26 mouse cellular contexts compared by ENCODE assay signal in genomic region chr11:4046526-4046925, GRCm38 (mm10). TPM values are rescaled to one million over a fixed set of nuclear protein-coding genes. Genes with fewer than 3 reads are reported as not detected.
DNase-seq lines count a peak whose midpoint lies in the region; TF ChIP-seq lines count a peak whose summit lies in the region.
"Had no signal": no experiment of that assay in that cellular context is flagged by ENCODE, and none has a peak within 500 bp of the region (broad histone marks: within the 10 kb centered on the region; RNA-seq: fewer than 3 reads in every experiment).

No protein-coding gene starts in this region.

- TF ChIP-seq CTCF in lung, adult 2 months (IDR thresholded peaks at IDR 0.05; ENCODE audit: insufficient read depth, low read length) = no peak

- peaks cover 2% of the 10 kb centered on the region; the same call in 1 of the 2 replicates for H3K4me1 ChIP-seq in lung, adult 2 months (ENCODE audit: control insufficient read depth, insufficient read depth, low read length)
- H3K4me1 ChIP-seq: embryonic facial prominence, embryonic 13.5 days; heart, embryonic 10.5 days; hindbrain, embryonic 10.5 days; limb, embryonic 15.5 days; liver, embryonic 15.5 days; megakaryocyte, embryonic 14.5 days; neural tube, embryonic 13.5 days; stomach, embryonic 15.5 days had no signal

- no peak overlapping the region for H3K4me3 ChIP-seq in lung, adult 2 months (replicated peaks; ENCODE audit: extremely low read depth, low read depth, low read length)
- H3K4me3 ChIP-seq: embryonic facial prominence, embryonic 13.5 days; heart, embryonic 10.5 days; hindbrain, embryonic 10.5 days; limb, embryonic 15.5 days; liver, embryonic 15.5 days; megakaryocyte, embryonic 14.5 days; neural tube, embryonic 13.5 days; stomach, embryonic 15.5 days had no signal

- peak; percentile 56 for DNase-seq in heart, postnatal 4 days
- DNase-seq in heart, postnatal 36 days = no peak
- DNase-seq in lung, adult 2 months = peak; percentile 3
- DNase-seq in lung, postnatal 25 days (ENCODE audit: low spot score) = no peak
- DNase-seq in NIH3T3 (ENCODE audit: low read depth) = peak; percentile 16
- DNase-seq in lung, postnatal 10 days = peak; percentile 63
- no peak for DNase-seq in adipocyte (ENCODE audit: low spot score)
- DNase-seq: adrenal gland, postnatal 10 days; cerebellum, adult 9-10 months; gastrocnemius, postnatal 25 days; kidney, adult 2 months; midbrain, embryonic 14.5 days; right cerebral cortex, postnatal 14 days; thymus, postnatal 14 days had no signal

- TF ChIP-seq POLR2A in lung, adult 2 months (IDR thresholded peaks at IDR 0.05; ENCODE audit: borderline replicate concordance, extremely low read depth, low read depth, low read length) = no peak

- intact Hi-C loops in heart, postnatal 36 days (cut with DNase I) = no loop called here

- 57% methylated on average over 5 of the region's 5 CpGs for WGBS in lung, adult 2 months

RNA-seq across cellular contexts. Expression of gene Sec14l4, which starts 15.3 kb away (rescaled TPM):
- total RNA-seq in heart, postnatal 4 days (2021) = not detected
- under 1 TPM; 0.36 to 0.57 TPM for total RNA-seq in heart, postnatal 36 days (2021)
- 41.0 and 56.3 TPM in 2 replicates for polyA plus RNA-seq in lung, adult 2 months (2012; rRNA removed)
- total RNA-seq: gastrocnemius, postnatal 25 days; hindbrain, postnatal 0 days had no signal
- polyA plus RNA-seq: C2C12; forebrain, embryonic 16.5 days; hindbrain, embryonic 10.5 days; hindbrain, postnatal 0 days; midbrain, embryonic 14.5 days; neural tube, embryonic 13.5 days had no signal

RNA-seq across cellular contexts. Expression of gene Sec14l3, which starts 18.1 kb away (rescaled TPM):
- total RNA-seq in heart, postnatal 4 days (2021) = not detected
- not detected for total RNA-seq in heart, postnatal 36 days (2021)
- polyA plus RNA-seq in lung, adult 2 months (2012; rRNA removed) = 565 and 735 TPM in 2 replicates
- total RNA-seq: gastrocnemius, postnatal 25 days had no signal
- polyA plus RNA-seq: C2C12; embryonic facial prominence, embryonic 13.5 days; heart, embryonic 10.5 days; hindbrain, embryonic 10.5 days; limb, embryonic 15.5 days; liver, embryonic 15.5 days; spleen, adult 2 months had no signal

RNA-seq across cellular contexts. Expression of gene Mtfp1, which starts 48.7 kb away (rescaled TPM):
- 10 to 100 TPM; 46.3 to 52.0 TPM for total RNA-seq in heart, postnatal 4 days (2021)
- 100 to 1,000 TPM; 115 to 136 TPM for total RNA-seq in heart, postnatal 36 days (2021)
- 8.9 TPM in 2 replicates for polyA plus RNA-seq in lung, adult 2 months (2012; rRNA removed)

Comparison
In these comparisons a context has a peak if more than half of its experiments do, and no peak if none do; other contexts are left out.
1. DNase-seq: peak in heart, postnatal 4 days (single experiment), lung, adult 2 months (single experiment), NIH3T3 (single experiment) and lung, postnatal 10 days (single experiment); none in heart, postnatal 36 days (0 of 2), lung, postnatal 25 days (single experiment) and adipocyte (single experiment).